Mouse (Mus musculus): Measurements from ENCODE around the gene Olfr943. TPM values are rescaled to one million over a fixed set of nuclear protein-coding genes. Genes with fewer than 3 reads are reported as not detected.

Gene Olfr943
- total RNA-seq (2012; rRNA removed) (not detected in 2 replicates), polyA plus RNA-seq (2012; ENCODE audit: insufficient read depth in 1 of 2, insufficient read length in 2 of 2, low read depth in 1 of 2, low replicate concordance in 2 of 2, missing spikeins in 1 of 2) (not detected)

DNA sequence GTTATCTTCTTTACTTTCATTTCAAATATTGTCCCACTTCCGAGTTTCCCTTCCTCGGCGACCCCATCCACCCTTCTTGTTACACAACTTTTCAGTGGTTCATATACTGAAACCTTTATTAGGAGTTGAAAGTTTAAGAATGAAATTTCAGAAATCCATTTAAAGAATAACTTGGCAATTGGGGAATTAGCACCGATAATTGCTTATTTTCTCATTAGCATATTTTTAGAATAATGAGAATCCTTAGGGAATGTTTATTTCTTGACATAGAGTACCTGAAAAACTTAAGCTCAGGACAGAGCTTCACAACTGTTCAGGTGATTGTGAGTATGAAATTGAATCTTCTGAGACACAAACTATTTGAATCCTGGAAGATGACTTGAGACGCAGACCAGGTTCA lies at the start of gene Olfr943:
TSS of gene Olfr943 (plus strand) at position 301 of the 400 bp plus-strand sequence.
- no peak within 1 kb of the TSS for H3K9ac ChIP-seq (ENCODE audit: control insufficient read depth, low read depth, low read length, poor library complexity, severe bottlenecking)
- no peak within 1 kb of the TSS for H3K27ac ChIP-seq (ENCODE audit: control insufficient read depth, low read depth, low read length)
- no peaks in the 10 kb centered on the region for H3K4me1 ChIP-seq (ENCODE audit: control insufficient read depth in 1 of 2, insufficient read depth in 2 of 2, low read length in 2 of 2)
- H3K79me2 ChIP-seq (ENCODE audit: control insufficient read depth, insufficient read depth, low read length, poor library complexity): no peaks in the 10 kb centered on the region
- H3K36me3 ChIP-seq (ENCODE audit: control insufficient read depth in 1 of 2, insufficient read depth in 2 of 2, low read length in 2 of 2): no peaks in the 10 kb centered on the region
- no peaks in the 10 kb centered on the region for H3K27me3 ChIP-seq (ENCODE audit: control insufficient read depth in 1 of 2, insufficient read depth in 2 of 2, low read length in 2 of 2)
- no peak for TF ChIP-seq POLR2AphosphoS5 (IDR thresholded peaks at IDR 0.05; ENCODE audit: borderline replicate concordance, low read depth, low read length)
- no peak for TF ChIP-seq ZC3H11A (IDR thresholded peaks at IDR 0.05; ENCODE audit: low read depth, low read length)
- TF ChIP-seq SMC3 (IDR thresholded peaks at IDR 0.05; ENCODE audit: low read depth, low read length): no peak
- TF ChIP-seq CHD2 (IDR thresholded peaks at IDR 0.05; ENCODE audit: low read length): no peak
- no peak for TF ChIP-seq CHD1 (IDR thresholded peaks at IDR 0.05; ENCODE audit: low read depth, low read length)
- TF ChIP-seq MXI1 (IDR thresholded peaks at IDR 0.05; ENCODE audit: low read depth, low read length): no peak
- no peaks in the 10 kb centered on the region for H3K9me3 ChIP-seq (replicated peaks; ENCODE audit: insufficient read depth, low read length)
- no peak within 1 kb of the TSS for H3K4me3 ChIP-seq (ENCODE audit: control insufficient read depth in 1 of 2, insufficient read depth in 1 of 2, low read depth in 2 of 2, low read length in 2 of 2)
- no peak for DNase-seq (ENCODE audit: low read depth, low spot score)

DNA sequence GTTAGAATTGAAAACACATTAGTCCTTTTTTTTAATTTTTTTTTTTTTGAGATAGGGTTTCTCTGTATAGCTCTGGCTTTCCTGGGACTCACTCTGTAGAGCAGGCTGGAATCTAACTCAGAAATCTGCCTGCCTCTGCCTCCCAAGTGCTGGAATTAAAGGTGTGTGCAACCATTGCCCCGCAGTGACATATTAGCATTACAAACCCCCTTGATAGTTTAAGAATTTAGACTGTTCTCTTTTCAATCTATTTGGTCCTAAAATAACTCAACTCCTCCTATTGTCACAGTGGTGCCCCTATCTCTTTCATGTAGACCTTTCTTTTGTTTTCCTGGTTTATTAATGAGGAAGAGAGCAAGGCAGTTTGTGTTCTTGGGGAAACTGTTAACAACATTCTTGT lies 38.8 kb upstream of the Olfr943 start:
- no peak for DNase-seq (ENCODE audit: low read depth, low spot score)
- no peak for TF ChIP-seq UBTF (IDR thresholded peaks at IDR 0.05; ENCODE audit: borderline replicate concordance, insufficient read depth, low read depth, low read length)
- TF ChIP-seq MXI1 (IDR thresholded peaks at IDR 0.05; ENCODE audit: low read depth, low read length): no peak
- TF ChIP-seq RCOR1 (IDR thresholded peaks at IDR 0.05; ENCODE audit: low read depth, low read length): no peak
- Histone ChIP-seq H3K27me3 (ENCODE audit: control insufficient read depth in 1 of 2, insufficient read depth in 2 of 2, low read length in 2 of 2) (no peaks in the 10 kb centered on the region), H3K9ac (ENCODE audit: control insufficient read depth, low read depth, low read length, poor library complexity, severe bottlenecking) (no peak overlapping the region), H3K27ac (ENCODE audit: control insufficient read depth, low read depth, low read length) (no peak overlapping the region), H3K79me2 (ENCODE audit: control insufficient read depth, insufficient read depth, low read length, poor library complexity) (no peaks in the 10 kb centered on the region), H3K36me3 (ENCODE audit: control insufficient read depth in 1 of 2, insufficient read depth in 2 of 2, low read length in 2 of 2) (no peaks in the 10 kb centered on the region), H3K4me1 (ENCODE audit: control insufficient read depth in 1 of 2, insufficient read depth in 2 of 2, low read length in 2 of 2) (no peaks in the 10 kb centered on the region), H3K9me3 (replicated peaks; ENCODE audit: insufficient read depth, low read length) (no peaks in the 10 kb centered on the region), H3K4me3 (ENCODE audit: control insufficient read depth in 1 of 2, insufficient read depth in 1 of 2, low read depth in 2 of 2, low read length in 2 of 2) (no peak overlapping the region)

DNA sequence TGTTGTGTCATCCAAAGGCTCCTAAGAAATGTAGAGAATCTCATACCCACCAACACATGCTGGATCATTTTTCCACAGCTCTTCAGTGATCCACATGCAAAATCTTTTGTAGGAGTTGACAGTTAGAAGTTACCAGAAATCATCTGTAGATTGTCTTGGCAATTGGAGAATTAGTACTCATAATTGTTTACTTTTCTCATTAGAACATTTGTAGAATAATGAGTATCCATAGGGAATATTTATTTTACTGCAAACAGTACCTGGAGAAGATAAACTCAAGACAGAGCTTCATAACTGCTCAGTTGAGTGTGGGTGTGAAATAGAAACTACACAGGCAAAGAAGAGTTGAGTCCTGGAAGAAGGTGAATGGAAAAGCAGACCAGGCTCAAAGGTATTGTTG lies 38.3 kb upstream of the Olfr943 start, which contains the start of gene Olfr27:
TSS of gene Olfr27 (plus strand) at position 301 of the 400 bp plus-strand sequence.
- Histone ChIP-seq H3K9me3 (replicated peaks; ENCODE audit: insufficient read depth, low read length) (no peaks in the 10 kb centered on the region), H3K9ac (ENCODE audit: control insufficient read depth, low read depth, low read length, poor library complexity, severe bottlenecking) (no peak within 1 kb of the TSS), H3K27ac (ENCODE audit: control insufficient read depth, low read depth, low read length) (no peak within 1 kb of the TSS), H3K4me1 (ENCODE audit: control insufficient read depth in 1 of 2, insufficient read depth in 2 of 2, low read length in 2 of 2) (no peaks in the 10 kb centered on the region), H3K27me3 (ENCODE audit: control insufficient read depth in 1 of 2, insufficient read depth in 2 of 2, low read length in 2 of 2) (no peaks in the 10 kb centered on the region), H3K4me3 (ENCODE audit: control insufficient read depth in 1 of 2, insufficient read depth in 1 of 2, low read depth in 2 of 2, low read length in 2 of 2) (no peak within 1 kb of the TSS), H3K36me3 (ENCODE audit: control insufficient read depth in 1 of 2, insufficient read depth in 2 of 2, low read length in 2 of 2) (no peaks in the 10 kb centered on the region), H3K79me2 (ENCODE audit: control insufficient read depth, insufficient read depth, low read length, poor library complexity) (no peaks in the 10 kb centered on the region)
- TF ChIP-seq HCFC1 (IDR thresholded peaks at IDR 0.05; ENCODE audit: low read depth, low read length) (no peak), ELF1 (IDR thresholded peaks at IDR 0.05; ENCODE audit: low read depth, low read length) (no peak), BHLHE40 (IDR thresholded peaks at IDR 0.05; ENCODE audit: borderline replicate concordance, low read depth, low read length) (no peak), USF1 (IDR thresholded peaks at IDR 0.05; ENCODE audit: low read depth, low read length) (no peak), MYB (IDR thresholded peaks at IDR 0.05; ENCODE audit: low read depth, low read length) (no peak), ZC3H11A (IDR thresholded peaks at IDR 0.05; ENCODE audit: low read depth, low read length) (no peak), NELFE (IDR thresholded peaks at IDR 0.05; ENCODE audit: low read depth, low read length) (no peak), TAL1 (IDR thresholded peaks at IDR 0.05; ENCODE audit: low read length) (no peak), ZNF384 (IDR thresholded peaks at IDR 0.05; ENCODE audit: low read depth, low read length) (no peak), E2F4 (IDR thresholded peaks at IDR 0.05; ENCODE audit: borderline replicate concordance, low read depth, low read length) (no peak), NRF1 (IDR thresholded peaks at IDR 0.05; ENCODE audit: insufficient read depth, low read depth, low read length, poor library complexity, severe bottlenecking) (no peak), POLR2A (IDR thresholded peaks at IDR 0.05; ENCODE audit: control insufficient read depth in 1 of 2, insufficient read depth in 1 of 2, low read depth in 1 of 2, low read length in 2 of 2, poor library complexity in 1 of 2) (no peak), MAFK (IDR thresholded peaks at IDR 0.05; ENCODE audit: borderline replicate concordance, low read depth, low read length) (no peak), JUND (IDR thresholded peaks at IDR 0.05; ENCODE audit: low read depth, low read length) (no peak), SMC3 (IDR thresholded peaks at IDR 0.05; ENCODE audit: low read depth, low read length) (no peak), TBP (IDR thresholded peaks at IDR 0.05; ENCODE audit: low read depth, low read length) (no peak)
- DNase-seq (ENCODE audit: low read depth, low spot score): no peak
